Mouse (Mus musculus) C2C12 (cell line): ENCODE data around the gene Epb41l5. TPM values are rescaled to one million over a fixed set of nuclear protein-coding genes. Genes with fewer than 3 reads are reported as not detected.
A peak's percentile ranks its signal among the peaks of the same experiment; 100 is the strongest.

Experiments used
- H3K27me3 ChIP-seq: one replicate; pipeline ENCODE4 v1.6.1; 2011; ENCODE audit not compliant: control insufficient read depth, insufficient read depth, insufficient read length
- H3K36me3 ChIP-seq: one replicate; pipeline ENCODE4 v1.6.1; 2011; ENCODE audit not compliant: control insufficient read depth, insufficient read depth
- H3K4me3 ChIP-seq: one replicate; pipeline ENCODE4 v1.5.1; 2011; ENCODE audit warnings: mild to moderate bottlenecking, control low read depth; ENCODE audit not compliant: poor library complexity, insufficient read depth, severe bottlenecking
- H3K79me2 ChIP-seq: one replicate; pipeline ENCODE4 v1.6.1; 2011; ENCODE audit not compliant: control insufficient read depth, insufficient read depth
- H3K79me3 ChIP-seq: one replicate; pipeline ENCODE4 v1.6.1; 2011; ENCODE audit warnings: low read depth, control low read depth
- H3ac ChIP-seq: one replicate; pipeline ENCODE3; 2011; ENCODE audit warnings: low read depth; ENCODE audit not compliant: control insufficient read depth, insufficient read length
- CEBPB ChIP-seq: IDR thresholded peaks from one replicate; pipeline ENCODE4 v1.6.1; 2011; ENCODE audit warnings: low read depth, mild to moderate bottlenecking, control low read depth, moderate library complexity
- CTCF ChIP-seq: IDR thresholded peaks from one replicate; pipeline ENCODE4 v1.5.1; 2011; ENCODE audit not compliant: control insufficient read depth, insufficient read depth, insufficient read length
- FOSL1 ChIP-seq: IDR thresholded peaks from one replicate; pipeline ENCODE4 v1.8.0; 2011; ENCODE audit warnings: mild to moderate bottlenecking, low read length; ENCODE audit not compliant: poor library complexity, insufficient read depth, severe bottlenecking
- MAX ChIP-seq: IDR thresholded peaks from one replicate; pipeline ENCODE4 v1.6.1; 2011; ENCODE audit warnings: mild to moderate bottlenecking, control low read depth
- MYOD1 ChIP-seq: IDR thresholded peaks from one replicate; pipeline ENCODE4 v1.6.1; 2011; ENCODE audit warnings: low read depth; ENCODE audit not compliant: control insufficient read depth, insufficient read length
- MYOG ChIP-seq: IDR thresholded peaks from one replicate; pipeline ENCODE4 v1.6.1; 2011; ENCODE audit not compliant: control insufficient read depth, insufficient read length; ENCODE audit errors: extremely low read depth
- USF1 ChIP-seq: IDR thresholded peaks from one replicate; pipeline ENCODE4 v1.6.1; 2011; ENCODE audit warnings: low read depth, mild to moderate bottlenecking, control low read depth, moderate library complexity
- polyA plus RNA-seq: library from polyadenylated mRNA; unstranded; fragments of >200 nt; fragmentation: generic; extraction: Trizol; gene quantifications from one replicate; pipeline ENCODE4 v1.2.1, GENCODE M21; 2012; ENCODE audit warnings: missing spikeins

Gene Epb41l5
- polyA plus RNA-seq, 1 experiment = 1.3 TPM

GRCm38 (mm10) chr1:119525689-119526591 lies 122.9 kb downstream of the Epb41l5 start, which contains the start of gene Tmem185b:
Tmem185b (plus strand) TSS chr1:119526160.
- TF ChIP-seq CTCF (no peak), FOSL1 (no peak), USF1 (peak; percentile 71), MYOG (no peak), MYOD1 (no peak), CEBPB (no peak), MAX (peak; percentile 90)
- Histone ChIP-seq H3K36me3 (peaks cover 5% of the 10 kb centered on the region), H3ac (peak within 1 kb of the TSS; percentile 77), H3K79me3 (peaks cover 3% of the 10 kb centered on the region), H3K27me3 (no peaks in the 10 kb centered on the region), H3K79me2 (peaks cover 16% of the 10 kb centered on the region), H3K4me3 (peak within 1 kb of the TSS; percentile 28)

- Histone ChIP-seq H3K79me3 (peaks cover 3% of the 10 kb centered on the region), H3ac (no peak overlapping the region), H3K27me3 (no peaks in the 10 kb centered on the region), H3K36me3 (peaks cover 5% of the 10 kb centered on the region), H3K79me2 (peaks cover 16% of the 10 kb centered on the region), H3K4me3 (no peak overlapping the region)
- TF ChIP-seq MYOD1 (no peak), MAX (no peak), MYOG (no peak)
Measured at GRCm38 (mm10) chr1:119525004-119525444, 123.8 kb downstream of the Epb41l5 start.

- Histone ChIP-seq H3K79me2 (peaks cover 16% of the 10 kb centered on the region), H3K27me3 (no peaks in the 10 kb centered on the region), H3K36me3 (peaks cover 5% of the 10 kb centered on the region), H3K79me3 (peaks cover 3% of the 10 kb centered on the region), H3ac (no peak overlapping the region), H3K4me3 (no peak overlapping the region)
- no peak for TF ChIP-seq CEBPB
- no peak for TF ChIP-seq MYOD1
- TF ChIP-seq FOSL1 = no peak
- no peak for TF ChIP-seq USF1
- TF ChIP-seq MAX = no peak
Measured at GRCm38 (mm10) chr1:119523826-119524225, 125.0 kb downstream of the Epb41l5 start.

- Histone ChIP-seq H3K27me3 (no peaks in the 10 kb centered on the region), H3K79me2 (peaks cover 16% of the 10 kb centered on the region), H3K79me3 (peaks cover 3% of the 10 kb centered on the region), H3K36me3 (peaks cover 5% of the 10 kb centered on the region), H3K4me3 (no peak overlapping the region), H3ac (no peak overlapping the region)
- TF ChIP-seq MAX (no peak), MYOG (no peak), MYOD1 (no peak), CTCF (no peak), FOSL1 (no peak), USF1 (no peak), CEBPB (no peak)
Measured at GRCm38 (mm10) chr1:119523369-119523768, 125.4 kb downstream of the Epb41l5 start.

GRCm38 (mm10) chr1:119522726-119523125 lies 126.1 kb downstream of the Epb41l5 start:
- Histone ChIP-seq H3K79me3 (peaks cover 3% of the 10 kb centered on the region), H3K36me3 (peaks cover 5% of the 10 kb centered on the region), H3ac (no peak overlapping the region), H3K27me3 (no peaks in the 10 kb centered on the region), H3K79me2 (peaks cover 16% of the 10 kb centered on the region), H3K4me3 (no peak overlapping the region)
- TF ChIP-seq FOSL1 (no peak), CEBPB (no peak), MYOG (no peak), USF1 (no peak), MYOD1 (no peak), MAX (no peak), CTCF (no peak)

- H3K27me3 ChIP-seq = no peaks in the 10 kb centered on the region
- H3K79me2 ChIP-seq = peaks cover 6% of the 10 kb centered on the region
- TF ChIP-seq CEBPB (no peak), USF1 (no peak), MYOD1 (no peak), MYOG (no peak)
- no peak overlapping the region for H3ac ChIP-seq
- H3K4me3 ChIP-seq = no peak overlapping the region
- H3K79me3 ChIP-seq = peaks cover 3% of the 10 kb centered on the region
- no peaks in the 10 kb centered on the region for H3K36me3 ChIP-seq
Measured at GRCm38 (mm10) chr1:119521681-119522080, 127.1 kb downstream of the Epb41l5 start.
